Mouse (Mus musculus): ENCODE data around the gene Rbfox3.

Gene Rbfox3

DNA sequence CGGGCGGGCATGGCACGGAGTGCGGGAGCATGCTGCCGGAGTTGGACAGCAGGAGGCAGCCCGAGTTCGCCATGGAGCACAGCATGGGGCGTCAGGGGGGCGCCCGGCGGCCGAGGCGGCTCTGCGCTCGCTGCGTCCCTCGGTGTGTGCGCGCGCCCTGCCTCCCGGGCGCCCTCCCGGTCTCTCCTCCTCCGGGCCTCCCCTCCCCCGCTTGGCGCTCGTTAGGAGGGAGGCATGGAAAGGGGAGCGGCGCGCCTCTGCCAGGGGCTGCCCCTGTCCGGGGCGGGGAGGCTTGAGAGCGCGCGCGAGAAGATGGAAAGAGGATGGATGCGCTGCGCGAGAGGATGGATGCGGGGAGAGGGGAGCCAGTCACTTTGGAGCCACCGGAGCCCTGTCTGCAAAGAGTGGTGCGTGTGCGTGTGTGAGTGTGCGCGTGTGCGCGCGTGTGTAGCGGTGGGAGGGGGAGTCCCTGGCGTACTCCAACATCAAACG, 341.8 kb downstream of the Rbfox3 start:
- peaks cover 84% of the 10 kb centered on the region for H3K27me3 ChIP-seq (ENCODE audit: insufficient read depth, low read length)
- TF ChIP-seq NANOG (IDR thresholded peaks at IDR 0.05; ENCODE audit: borderline replicate concordance, low read length) (no peak), CTCF (conservative IDR thresholded peaks at IDR 0.05; ENCODE audit: low read length) (no peak), POU5F1 (IDR thresholded peaks at IDR 0.05; ENCODE audit: borderline replicate concordance, low read length) (no peak)
- H3K9me3 ChIP-seq (ENCODE audit: low read length): peaks cover 13% of the 10 kb centered on the region
- peaks cover 20% of the 10 kb centered on the region for H3K4me1 ChIP-seq (replicated peaks; ENCODE audit: low read depth, low read length)
- H3K4me3 ChIP-seq (replicated peaks; ENCODE audit: low read length): peak overlapping the region; percentile 84
- H3K36me3 ChIP-seq (ENCODE audit: insufficient read depth, low read length): no peaks in the 10 kb centered on the region

DNA sequence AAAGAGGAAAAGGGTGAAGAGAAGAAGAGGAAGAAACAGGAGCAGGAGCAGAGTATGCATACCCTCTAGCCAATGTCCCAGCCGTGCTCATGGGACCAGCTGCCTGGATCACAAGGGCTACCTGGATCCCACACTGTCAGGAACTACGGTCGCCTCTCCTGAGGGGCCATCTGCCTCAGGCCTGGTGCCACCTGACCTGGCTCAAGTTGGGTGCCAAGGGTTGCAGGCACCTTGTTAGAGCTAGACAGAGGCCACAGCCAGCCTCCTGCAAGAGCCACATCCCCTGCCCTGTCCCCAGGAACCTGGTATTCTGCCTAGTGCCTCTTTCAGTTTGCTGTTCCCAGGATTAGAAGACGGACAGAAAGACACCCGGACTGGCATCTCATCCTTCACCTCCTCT, 347.5 kb downstream of the Rbfox3 start:
- peaks cover 15% of the 10 kb centered on the region for H3K4me1 ChIP-seq (replicated peaks; ENCODE audit: low read depth, low read length)
- TF ChIP-seq POU5F1 (IDR thresholded peaks at IDR 0.05; ENCODE audit: borderline replicate concordance, low read length): no peak
- TF ChIP-seq CTCF (conservative IDR thresholded peaks at IDR 0.05; ENCODE audit: low read length): no peak
- no peaks in the 10 kb centered on the region for H3K9me3 ChIP-seq (ENCODE audit: low read length)
- no peaks in the 10 kb centered on the region; the same call in 1 of the 2 replicates for H3K36me3 ChIP-seq (ENCODE audit: insufficient read depth, low read length)
- no peak overlapping the region for H3K4me3 ChIP-seq (replicated peaks; ENCODE audit: low read length)
- H3K27me3 ChIP-seq (ENCODE audit: insufficient read depth, low read length): peaks cover 54% of the 10 kb centered on the region

DNA sequence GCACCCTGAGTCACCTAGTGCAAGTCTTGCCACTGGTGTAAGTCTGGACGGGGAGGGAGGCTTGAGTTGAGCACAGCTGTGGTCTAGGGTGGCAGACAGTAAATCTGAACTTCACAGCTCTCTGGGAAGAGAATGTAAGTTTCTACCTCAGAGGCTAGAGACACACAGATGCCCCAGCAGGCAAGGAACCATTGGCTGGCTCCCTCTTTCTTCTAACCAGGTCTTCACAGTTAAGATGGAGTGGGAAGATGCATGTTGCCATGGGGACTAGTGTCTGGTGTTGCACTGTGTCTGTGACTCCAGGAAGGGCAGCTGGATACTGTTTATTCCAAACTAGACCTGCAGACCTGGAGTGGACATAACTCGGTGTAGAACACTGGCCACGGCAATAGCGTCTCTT, 348.6 kb downstream of the Rbfox3 start:
- no peak for TF ChIP-seq CTCF (conservative IDR thresholded peaks at IDR 0.05; ENCODE audit: low read length)
- no peak for TF ChIP-seq POU5F1 (IDR thresholded peaks at IDR 0.05; ENCODE audit: borderline replicate concordance, low read length)
- no peak for TF ChIP-seq NANOG (IDR thresholded peaks at IDR 0.05; ENCODE audit: borderline replicate concordance, low read length)
- H3K27me3 ChIP-seq (ENCODE audit: insufficient read depth, low read length): peaks cover 43% of the 10 kb centered on the region

DNA sequence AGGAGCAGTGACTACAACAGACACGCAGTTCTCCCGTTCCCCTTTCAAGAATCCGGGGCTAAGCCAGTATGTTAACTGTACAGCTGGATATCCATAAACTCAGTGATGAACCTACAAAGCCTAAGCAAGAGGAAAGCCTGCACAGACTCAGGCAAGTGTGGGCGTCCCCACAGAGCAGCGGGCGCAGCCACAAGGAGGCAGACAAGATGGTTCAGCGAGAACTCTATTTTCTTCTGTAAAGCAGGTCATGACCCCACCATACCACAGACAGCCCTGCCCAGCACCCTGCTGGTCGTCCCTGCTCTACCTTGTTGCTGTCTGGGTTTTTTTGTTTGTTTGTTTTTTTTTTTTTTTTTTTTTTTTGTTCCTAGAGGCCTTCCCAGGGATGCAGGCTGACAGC, 353.2 kb downstream of the Rbfox3 start:
- no peaks in the 10 kb centered on the region for H3K9me3 ChIP-seq (ENCODE audit: low read length)
- H3K4me3 ChIP-seq (replicated peaks; ENCODE audit: low read length): no peak overlapping the region
- no peak for TF ChIP-seq NANOG (IDR thresholded peaks at IDR 0.05; ENCODE audit: borderline replicate concordance, low read length)
- no peak for TF ChIP-seq POU5F1 (IDR thresholded peaks at IDR 0.05; ENCODE audit: borderline replicate concordance, low read length)
- TF ChIP-seq CTCF (conservative IDR thresholded peaks at IDR 0.05; ENCODE audit: low read length): no peak
- H3K27me3 ChIP-seq (ENCODE audit: insufficient read depth, low read length): peaks cover 7% of the 10 kb centered on the region
- H3K4me1 ChIP-seq (replicated peaks; ENCODE audit: low read depth, low read length): peaks cover 40% of the 10 kb centered on the region
- peaks cover 7% of the 10 kb centered on the region; the same call in 1 of the 2 replicates for H3K36me3 ChIP-seq (ENCODE audit: insufficient read depth, low read length)

More for the DNA sequence above, 348.6 kb downstream of the Rbfox3 start:
- Histone ChIP-seq H3K4me1 (replicated peaks; ENCODE audit: low read depth, low read length) (peaks cover 19% of the 10 kb centered on the region), H3K36me3 (ENCODE audit: insufficient read depth, low read length) (no peaks in the 10 kb centered on the region; the same call in 1 of the 2 replicates), H3K4me3 (replicated peaks; ENCODE audit: low read length) (no peak overlapping the region), H3K9me3 (ENCODE audit: low read length) (no peaks in the 10 kb centered on the region)

DNA sequence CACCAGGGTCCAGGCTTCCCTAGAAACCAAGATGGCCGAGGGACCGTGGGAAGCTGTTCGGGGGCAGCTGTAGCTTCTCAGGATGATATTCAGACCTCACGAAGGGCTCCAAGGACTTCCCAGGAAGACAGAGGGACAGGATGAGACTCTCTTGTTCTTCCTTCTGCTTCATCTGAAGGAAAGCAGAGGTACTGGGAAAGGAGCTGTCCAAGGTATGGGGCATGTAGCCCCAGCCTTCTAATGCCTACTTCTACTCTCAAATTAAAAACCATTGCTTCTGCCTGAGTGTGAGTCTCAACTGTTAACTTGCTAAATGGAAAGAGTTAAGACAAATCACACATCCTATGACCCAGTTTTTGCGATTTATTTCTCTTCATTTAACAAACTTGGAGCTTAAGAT, 355.8 kb downstream of the Rbfox3 start:
- Histone ChIP-seq H3K4me3 (replicated peaks; ENCODE audit: low read length) (no peak overlapping the region), H3K36me3 (ENCODE audit: insufficient read depth, low read length) (peaks cover 7% of the 10 kb centered on the region; the same call in 1 of the 2 replicates), H3K9me3 (ENCODE audit: low read length) (no peaks in the 10 kb centered on the region), H3K27me3 (ENCODE audit: insufficient read depth, low read length) (no peaks in the 10 kb centered on the region; the same call in 1 of the 2 replicates), H3K4me1 (replicated peaks; ENCODE audit: low read depth, low read length) (peaks cover 63% of the 10 kb centered on the region)
- no peak for TF ChIP-seq NANOG (IDR thresholded peaks at IDR 0.05; ENCODE audit: borderline replicate concordance, low read length)

DNA sequence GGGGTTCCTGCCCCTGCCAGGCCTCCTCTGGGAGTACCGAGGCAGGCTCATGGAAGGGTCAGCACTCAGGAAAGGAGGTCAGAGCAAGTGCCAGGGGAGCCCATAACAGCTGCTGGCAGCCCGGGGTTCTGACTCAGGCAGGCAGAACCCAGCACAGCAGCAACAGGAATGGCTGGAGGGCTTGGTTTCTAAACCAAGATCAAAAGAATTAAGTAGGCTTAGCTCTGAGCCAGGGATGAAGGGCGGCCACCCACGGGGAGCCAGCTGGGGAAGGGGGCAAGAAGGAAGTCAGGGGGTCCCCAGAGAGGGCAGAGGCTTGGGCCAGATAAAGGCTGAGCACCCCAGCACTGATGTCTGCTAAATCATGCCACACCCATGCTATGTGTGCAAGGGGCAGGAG, 356.9 kb downstream of the Rbfox3 start:
- H3K4me1 ChIP-seq (replicated peaks; ENCODE audit: low read depth, low read length): peaks cover 68% of the 10 kb centered on the region
- no peak for TF ChIP-seq POU5F1 (IDR thresholded peaks at IDR 0.05; ENCODE audit: borderline replicate concordance, low read length)
- no peak for TF ChIP-seq NANOG (IDR thresholded peaks at IDR 0.05; ENCODE audit: borderline replicate concordance, low read length)
- TF ChIP-seq CTCF (conservative IDR thresholded peaks at IDR 0.05; ENCODE audit: low read length): no peak
- H3K36me3 ChIP-seq (ENCODE audit: insufficient read depth, low read length): peaks cover 7% of the 10 kb centered on the region; the same call in 1 of the 2 replicates
- H3K4me3 ChIP-seq (replicated peaks; ENCODE audit: low read length): peak overlapping the region; percentile 23; the same call in 1 of the 2 replicates
- peaks cover 9% of the 10 kb centered on the region; the same call in 1 of the 2 replicates for H3K27me3 ChIP-seq (ENCODE audit: insufficient read depth, low read length)
- H3K9me3 ChIP-seq (ENCODE audit: low read length): no peaks in the 10 kb centered on the region

DNA sequence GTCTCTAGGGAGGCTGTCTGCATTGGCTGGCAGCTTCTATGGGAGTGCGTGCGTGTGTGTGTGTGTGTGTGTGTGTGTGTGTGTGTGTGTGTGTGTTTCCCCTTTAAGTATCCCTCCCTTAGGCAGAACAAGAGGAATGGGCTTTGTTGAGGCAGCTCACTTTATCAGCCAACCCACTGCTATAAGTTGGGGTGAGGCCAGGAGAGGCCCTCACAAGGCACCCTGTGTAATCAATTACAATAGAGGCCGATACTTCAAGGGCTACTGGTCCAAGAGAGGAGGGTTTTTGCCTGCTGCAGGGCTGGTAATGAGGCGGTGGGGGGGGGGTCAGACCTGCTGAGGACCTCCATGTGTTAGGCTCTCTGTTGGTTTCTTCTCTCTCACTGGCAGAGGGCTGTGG, 357.5 kb downstream of the Rbfox3 start:
- H3K4me1 ChIP-seq (replicated peaks; ENCODE audit: low read depth, low read length): peaks cover 70% of the 10 kb centered on the region
- TF ChIP-seq NANOG (IDR thresholded peaks at IDR 0.05; ENCODE audit: borderline replicate concordance, low read length) (no peak), CTCF (conservative IDR thresholded peaks at IDR 0.05; ENCODE audit: low read length) (no peak), POU5F1 (IDR thresholded peaks at IDR 0.05; ENCODE audit: borderline replicate concordance, low read length) (no peak)
- peaks cover 10% of the 10 kb centered on the region; the same call in 1 of the 2 replicates for H3K27me3 ChIP-seq (ENCODE audit: insufficient read depth, low read length)
- no peaks in the 10 kb centered on the region for H3K9me3 ChIP-seq (ENCODE audit: low read length)
- H3K36me3 ChIP-seq (ENCODE audit: insufficient read depth, low read length): peaks cover 7% of the 10 kb centered on the region; the same call in 1 of the 2 replicates
- H3K4me3 ChIP-seq (replicated peaks; ENCODE audit: low read length): peak overlapping the region; percentile 32; the same call in 1 of the 2 replicates

DNA sequence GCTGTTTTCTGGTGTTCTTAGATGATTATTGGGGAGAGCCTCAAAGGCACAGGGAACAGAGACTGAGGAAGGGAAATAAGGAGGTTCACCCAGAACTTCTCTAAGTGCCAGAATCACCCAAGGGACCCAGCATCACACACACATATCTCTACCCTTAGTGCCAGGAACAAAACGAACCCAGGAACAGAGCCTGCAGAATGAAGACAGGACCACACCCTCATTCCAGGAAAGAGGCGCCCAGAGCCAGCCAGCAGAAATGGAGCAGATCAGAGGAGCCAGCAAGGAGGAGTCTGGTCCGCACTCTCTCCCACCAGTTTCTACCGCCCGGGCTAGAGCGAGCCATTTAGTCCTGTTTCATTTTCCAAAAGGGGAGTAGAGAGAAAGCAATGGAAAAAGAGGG, 358.4 kb downstream of the Rbfox3 start:
- Histone ChIP-seq H3K27me3 (ENCODE audit: insufficient read depth, low read length) (peaks cover 10% of the 10 kb centered on the region; the same call in 1 of the 2 replicates), H3K4me1 (replicated peaks; ENCODE audit: low read depth, low read length) (peaks cover 61% of the 10 kb centered on the region), H3K36me3 (ENCODE audit: insufficient read depth, low read length) (0 out of 2 replicates have a peak, but pooled peaks cover 7% of the 10 kb centered on the region), H3K4me3 (replicated peaks; ENCODE audit: low read length) (peak overlapping the region; percentile 32), H3K9me3 (ENCODE audit: low read length) (no peaks in the 10 kb centered on the region)
- TF ChIP-seq NANOG (IDR thresholded peaks at IDR 0.05; ENCODE audit: borderline replicate concordance, low read length): no peak
- TF ChIP-seq POU5F1 (IDR thresholded peaks at IDR 0.05; ENCODE audit: borderline replicate concordance, low read length): no peak
- no peak for TF ChIP-seq CTCF (conservative IDR thresholded peaks at IDR 0.05; ENCODE audit: low read length)

DNA sequence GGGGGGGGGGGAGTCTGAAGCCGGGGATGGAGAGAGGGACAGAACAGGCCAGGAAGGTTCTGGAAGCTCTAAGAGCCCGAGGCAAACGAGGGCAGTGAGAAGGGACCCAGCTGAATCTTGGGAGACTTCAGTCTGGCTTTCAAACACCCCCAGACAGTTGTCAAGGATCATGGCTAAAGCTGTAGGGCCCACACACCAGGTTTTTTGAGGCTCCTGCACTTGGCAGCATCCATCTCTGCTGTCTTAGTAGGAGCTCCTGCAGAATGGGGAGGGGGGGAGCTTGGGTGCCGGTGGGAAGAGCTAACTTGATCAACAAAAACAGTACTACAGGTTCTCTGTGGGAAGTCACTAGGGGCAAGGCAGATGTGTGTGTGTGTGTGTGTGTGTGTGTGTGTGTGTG, 358.9 kb downstream of the Rbfox3 start:
- TF ChIP-seq POU5F1 (IDR thresholded peaks at IDR 0.05; ENCODE audit: borderline replicate concordance, low read length) (no peak), NANOG (IDR thresholded peaks at IDR 0.05; ENCODE audit: borderline replicate concordance, low read length) (no peak), CTCF (conservative IDR thresholded peaks at IDR 0.05; ENCODE audit: low read length) (no peak)
- 0 out of 2 replicates have a peak, but pooled peaks cover 7% of the 10 kb centered on the region for H3K36me3 ChIP-seq (ENCODE audit: insufficient read depth, low read length)
- peaks cover 58% of the 10 kb centered on the region for H3K4me1 ChIP-seq (replicated peaks; ENCODE audit: low read depth, low read length)
- peak overlapping the region; percentile 64 for H3K4me3 ChIP-seq (replicated peaks; ENCODE audit: low read length)
- H3K27me3 ChIP-seq (ENCODE audit: insufficient read depth, low read length): peaks cover 10% of the 10 kb centered on the region; the same call in 1 of the 2 replicates
- H3K9me3 ChIP-seq (ENCODE audit: low read length): no peaks in the 10 kb centered on the region
